Mouse (Mus musculus) gonadal fat pad, adult 2 months (tissue): ENCODE measurements around the gene Samd5. TPM values are rescaled to one million over a fixed set of nuclear protein-coding genes. Genes with fewer than 3 reads are reported as not detected.

Experiments used
- DNase-seq: peaks from one replicate; pipeline ENCODE4 v3.0.0-alpha.2; 2012; ENCODE audit warnings: low read depth
- polyA plus RNA-seq: library from polyadenylated mRNA; depleted of rRNA; stranded (reverse); fragments of >200 nt; gene quantifications from 2 replicates; pipeline ENCODE4 v1.2.3, GENCODE M21; 2012

Gene Samd5
- polyA plus RNA-seq, 1 experiment, result 3.1 TPM

DNA sequence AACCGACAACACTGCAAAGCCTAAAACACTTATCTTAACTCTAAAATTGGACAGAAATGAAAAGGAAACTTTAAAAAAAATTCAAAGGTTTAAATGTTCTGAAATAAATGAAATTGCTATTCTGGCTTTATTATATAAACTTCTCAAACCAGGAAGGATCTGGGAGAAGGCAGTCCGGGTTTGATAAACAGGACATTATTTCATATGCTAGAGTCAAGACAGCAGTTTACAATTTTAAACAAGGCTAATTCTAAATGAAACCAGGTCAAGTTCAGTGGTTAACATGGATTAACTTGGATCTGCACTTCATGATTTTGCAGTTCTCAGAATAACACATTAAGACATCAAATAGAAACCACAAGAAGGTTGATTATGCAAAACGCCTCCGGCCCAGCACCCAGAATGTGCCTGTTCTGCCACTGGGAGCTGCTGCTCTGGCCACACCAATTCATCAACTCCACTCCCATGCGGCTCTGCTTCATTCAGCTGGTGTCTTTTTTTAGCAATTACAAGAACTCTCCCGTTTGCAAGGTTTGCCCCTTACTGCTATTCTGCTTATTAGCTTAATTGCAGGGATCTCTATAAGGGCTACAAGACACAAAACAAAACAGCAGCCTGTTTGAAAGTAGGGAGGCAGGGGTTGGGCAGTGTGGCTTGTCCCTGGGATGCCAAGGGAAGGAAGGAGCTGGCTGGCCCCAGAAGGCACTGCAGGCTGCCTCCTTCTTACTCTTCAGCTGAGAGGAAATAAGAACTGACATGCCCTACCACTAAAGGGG lies 24.8 kb downstream of the Samd5 start:
- DNase-seq, result no peak

DNA sequence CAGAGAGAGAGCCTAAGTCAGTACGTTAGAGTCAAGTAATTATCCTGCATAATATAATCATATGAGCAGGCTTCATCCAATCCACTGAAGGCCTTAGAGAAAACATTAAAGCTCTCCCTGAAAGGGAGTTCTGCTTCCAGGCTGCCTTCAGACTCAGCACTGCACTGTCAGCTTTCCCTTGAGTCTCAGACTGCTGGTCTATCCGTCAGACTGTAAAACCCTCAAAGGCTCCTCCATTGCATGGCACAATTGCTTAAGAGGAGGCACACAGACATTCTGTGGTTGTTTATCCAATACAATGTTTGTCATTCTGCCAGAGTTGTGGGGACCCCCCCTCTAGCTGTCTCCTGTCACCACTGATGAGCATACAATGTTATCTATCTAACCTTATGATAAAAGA lies 26.5 kb downstream of the Samd5 start:
- DNase-seq, result no peak

DNA sequence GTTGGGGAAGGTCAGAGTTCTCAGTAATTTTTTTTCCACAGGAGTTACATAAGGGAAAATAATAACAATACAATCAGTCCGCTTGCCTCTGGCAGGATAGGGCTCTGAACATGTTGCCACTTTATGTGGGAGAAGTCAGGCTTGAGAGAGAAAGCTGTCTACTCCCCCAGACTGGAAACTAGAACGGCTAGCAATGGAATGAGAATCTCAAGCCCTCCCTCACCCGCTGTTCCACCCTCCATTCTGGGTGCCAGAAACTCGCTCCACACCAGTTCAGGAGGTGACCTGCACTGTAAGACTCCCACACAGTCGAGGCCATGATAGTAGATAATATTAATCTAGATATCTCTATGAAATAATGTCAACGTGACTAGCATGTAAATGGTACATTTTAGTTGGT lies 27.3 kb downstream of the Samd5 start:
- no peak for DNase-seq

DNA sequence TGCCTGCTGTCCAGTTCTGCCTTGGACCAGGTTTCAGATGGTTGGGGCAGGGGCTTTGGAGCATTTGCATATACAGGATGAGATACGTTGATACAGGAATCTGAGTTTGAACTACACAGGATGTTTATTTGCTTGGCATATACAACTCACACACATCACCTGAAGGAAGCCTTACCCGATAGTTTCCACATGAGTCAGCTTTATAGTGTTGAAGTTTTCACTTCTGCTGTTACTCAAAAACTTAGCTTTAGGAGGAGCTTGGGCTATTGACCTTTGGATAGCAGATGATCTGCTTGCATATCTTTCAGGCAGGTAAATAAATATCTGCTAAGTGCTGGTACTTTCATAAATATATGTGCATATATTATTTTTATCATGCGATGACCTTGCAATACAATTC lies 28.6 kb downstream of the Samd5 start:
- no peak for DNase-seq

DNA sequence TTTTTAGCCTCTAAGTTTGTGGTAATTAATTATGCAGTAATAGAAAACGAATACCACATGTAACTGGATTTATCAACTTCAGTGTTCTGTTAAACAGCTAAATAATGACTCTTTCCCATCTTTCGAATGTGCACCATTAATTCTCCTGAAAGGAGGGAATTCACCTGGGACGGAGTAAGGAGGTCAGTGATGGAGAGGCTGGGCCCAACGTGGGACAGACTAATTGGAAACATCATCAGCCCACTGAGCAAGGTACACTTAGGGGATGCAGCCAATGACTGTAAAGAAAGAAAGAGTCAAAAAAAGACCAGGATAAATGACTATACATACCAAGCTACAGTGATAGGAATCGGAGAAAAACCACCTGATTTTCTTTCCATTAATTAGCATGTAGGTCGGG lies 31.5 kb downstream of the Samd5 start:
- no peak for DNase-seq

DNA sequence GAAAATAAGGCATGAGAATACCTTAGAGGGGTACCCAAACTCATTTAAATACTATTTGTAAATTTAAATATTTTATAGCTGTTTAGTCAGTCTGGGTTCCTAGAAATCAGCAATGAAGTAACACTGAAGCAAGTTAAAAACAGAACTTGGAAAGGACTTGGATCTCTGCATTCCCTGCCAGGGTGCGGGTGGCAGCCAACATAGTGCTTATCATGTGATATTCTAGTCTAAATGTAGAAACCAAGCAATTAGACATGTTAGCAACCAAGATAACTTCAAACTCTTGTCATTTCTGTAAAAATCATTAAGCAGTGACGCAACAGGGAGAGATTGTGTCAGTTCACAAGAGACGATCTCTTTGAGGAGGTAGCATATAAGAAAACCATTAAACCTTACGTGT lies 32.9 kb downstream of the Samd5 start:
- DNase-seq, result no peak

DNA sequence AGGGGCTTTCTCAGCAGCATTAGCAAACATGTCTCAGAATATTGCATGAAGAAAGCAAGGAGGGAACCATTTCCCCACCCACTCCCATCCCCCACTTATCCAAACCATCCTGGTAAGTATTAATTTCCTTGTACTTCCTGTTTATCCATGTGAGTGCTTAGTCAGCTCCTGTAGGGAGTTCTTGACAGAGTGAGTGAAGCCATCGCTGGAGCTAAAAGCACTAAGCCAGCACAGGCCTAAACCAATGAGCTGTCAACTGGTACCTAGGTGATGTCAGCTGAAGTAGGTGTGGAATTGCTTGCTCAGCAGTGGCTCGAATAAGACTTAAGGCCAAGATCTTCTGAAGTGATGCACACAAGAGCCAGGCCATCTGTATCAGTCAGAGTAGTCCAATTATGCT lies 34.3 kb downstream of the Samd5 start:
- DNase-seq, result no peak

DNA sequence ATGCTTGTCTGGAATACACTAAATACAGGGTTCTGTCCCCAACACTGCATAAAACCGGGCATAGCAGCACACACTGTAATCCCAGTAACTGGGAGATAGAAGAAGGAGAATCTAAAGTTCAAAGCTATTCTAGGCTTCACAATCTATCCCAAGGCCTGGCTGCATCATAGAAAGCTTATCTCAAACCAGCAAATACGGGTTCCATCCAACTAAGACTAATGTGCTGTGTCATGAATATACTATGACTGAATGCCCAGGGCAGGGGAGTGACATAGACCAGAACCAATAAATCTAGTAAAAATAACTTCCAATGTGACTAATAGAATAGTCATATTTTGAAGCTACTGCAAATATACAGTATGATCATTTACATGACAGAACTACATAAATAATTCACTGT lies 35.0 kb downstream of the Samd5 start:
- no peak for DNase-seq

DNA sequence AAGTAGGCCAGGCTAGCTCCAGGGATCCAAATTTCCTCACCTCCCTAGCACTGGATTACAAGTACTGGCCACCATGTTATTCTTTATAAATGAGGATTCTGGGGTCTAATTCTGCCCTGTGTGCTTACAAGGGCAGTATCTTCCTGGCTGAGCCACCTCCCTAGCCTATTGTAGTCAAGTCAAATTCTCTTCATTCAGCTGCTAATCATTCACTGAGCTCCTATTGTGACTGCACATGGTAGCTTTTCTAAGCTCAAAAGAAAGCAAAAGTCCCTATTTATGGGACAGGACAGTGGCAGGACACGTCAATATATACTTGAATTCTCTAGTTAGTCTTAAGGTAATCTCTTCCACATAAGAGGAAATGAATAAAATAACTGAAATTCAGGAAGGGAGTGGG lies 49.7 kb downstream of the Samd5 start:
- no peak for DNase-seq

DNA sequence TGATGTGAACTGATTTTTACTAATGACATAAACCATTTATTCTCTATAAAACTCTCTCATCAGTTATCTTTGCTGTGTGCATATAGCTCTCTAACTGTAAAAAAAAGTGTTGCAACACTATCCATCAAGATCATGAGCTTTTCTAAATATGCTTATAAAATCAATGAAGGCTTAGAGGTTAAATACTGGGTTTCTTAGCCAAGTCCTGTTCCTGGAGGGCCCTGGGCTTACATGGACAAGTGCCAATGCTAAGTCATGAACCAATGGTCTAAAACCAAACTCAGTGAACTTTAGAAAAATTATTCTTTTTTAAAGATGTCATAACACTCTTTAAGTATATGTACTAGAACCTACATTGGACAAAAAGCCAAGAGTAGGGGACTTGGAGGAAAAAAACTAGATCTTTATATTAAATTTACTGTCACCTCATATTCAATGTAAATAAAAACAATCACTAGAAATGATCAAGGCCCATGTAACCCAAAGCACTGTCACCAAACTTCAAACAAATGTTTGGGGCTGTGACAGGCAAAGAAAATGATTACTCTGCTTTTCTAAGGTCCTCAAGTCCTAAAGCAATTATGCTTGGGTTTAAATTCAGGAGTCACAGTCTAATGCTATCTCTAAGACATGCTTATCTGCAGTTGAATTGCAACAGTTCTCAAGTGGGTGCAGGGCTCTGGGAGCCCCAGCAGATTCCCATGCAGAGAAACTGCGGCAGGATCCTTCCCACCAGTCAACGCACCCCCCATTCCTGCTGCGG lies 52.9 kb downstream of the Samd5 start:
- DNase-seq, result no peak

DNA sequence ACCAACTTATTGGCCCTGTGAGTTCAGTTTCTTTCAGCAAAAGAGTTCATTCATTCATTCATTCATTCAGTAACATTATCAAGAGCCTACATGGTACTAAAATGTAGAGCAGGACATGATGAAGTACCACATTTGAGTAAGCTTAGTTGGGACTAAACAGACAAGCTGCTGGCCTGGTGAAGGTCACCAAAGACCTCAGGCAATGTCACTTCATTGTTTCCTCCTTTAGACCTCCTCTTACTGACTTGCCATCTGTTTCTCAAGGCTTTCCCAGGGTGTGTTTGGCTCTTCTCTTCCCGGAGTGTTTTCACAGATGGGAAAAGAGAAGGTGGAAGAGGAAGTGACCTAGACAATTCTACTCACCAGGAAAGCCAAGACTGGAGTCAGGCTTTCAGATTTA lies 54.0 kb downstream of the Samd5 start:
- DNase-seq, result no peak

DNA sequence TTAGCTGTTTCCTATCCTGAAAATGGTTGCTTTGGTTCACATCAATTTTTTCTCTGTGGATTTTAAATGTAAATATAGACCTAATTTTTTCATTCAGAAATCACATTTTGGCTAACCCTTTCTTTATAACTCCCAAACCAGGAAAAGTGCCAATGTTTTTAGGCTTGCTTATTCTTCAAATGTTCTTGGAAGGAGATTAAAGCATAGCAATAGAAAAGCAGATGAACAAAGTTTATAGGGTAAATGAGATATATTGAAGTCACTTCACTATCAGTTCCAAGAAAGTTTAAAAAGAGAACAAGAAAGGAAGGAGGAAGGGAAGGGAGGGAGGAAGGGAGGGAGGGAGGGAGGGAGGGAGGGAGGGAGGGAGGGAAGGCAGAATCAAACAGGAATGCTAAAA lies 60.0 kb downstream of the Samd5 start:
- no peak for DNase-seq

DNA sequence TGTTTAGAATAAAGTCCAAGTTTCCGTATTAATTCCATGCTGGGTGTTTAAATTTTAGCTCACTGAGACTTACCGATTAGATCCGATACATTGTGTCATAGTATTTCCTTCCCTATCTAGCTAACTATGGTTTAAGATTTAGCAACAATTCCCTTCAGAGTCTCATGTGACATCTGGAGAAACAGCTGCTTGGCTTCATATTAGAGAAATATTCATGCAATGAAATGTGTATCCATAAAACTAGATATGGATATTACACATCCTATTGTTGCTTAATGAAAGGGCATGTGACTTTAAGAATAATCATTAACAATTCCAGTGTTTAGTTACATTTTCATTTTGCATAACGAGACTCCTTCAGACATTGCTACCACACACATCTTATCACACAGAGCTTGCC lies 66.2 kb downstream of the Samd5 start:
- no peak for DNase-seq

DNA sequence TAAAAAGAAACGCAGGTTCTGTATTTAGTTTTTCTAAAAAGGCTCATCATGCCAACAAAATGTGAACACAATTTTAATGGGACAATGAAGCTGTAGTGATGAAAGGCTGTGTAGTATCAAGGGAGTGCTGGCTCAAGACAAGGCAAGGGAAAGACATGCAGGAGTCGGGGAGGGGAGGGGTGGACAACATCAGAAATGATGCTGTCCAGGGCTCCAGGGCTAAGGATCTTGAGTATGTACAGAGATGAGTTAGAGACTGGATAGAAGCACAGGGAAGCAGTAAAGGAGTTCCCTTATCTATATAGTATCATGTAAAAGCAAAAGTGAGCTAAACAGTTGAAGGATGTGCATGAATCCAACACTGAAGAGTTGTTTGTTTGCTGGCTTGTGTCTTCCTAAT lies 67.9 kb downstream of the Samd5 start:
- no peak for DNase-seq

DNA sequence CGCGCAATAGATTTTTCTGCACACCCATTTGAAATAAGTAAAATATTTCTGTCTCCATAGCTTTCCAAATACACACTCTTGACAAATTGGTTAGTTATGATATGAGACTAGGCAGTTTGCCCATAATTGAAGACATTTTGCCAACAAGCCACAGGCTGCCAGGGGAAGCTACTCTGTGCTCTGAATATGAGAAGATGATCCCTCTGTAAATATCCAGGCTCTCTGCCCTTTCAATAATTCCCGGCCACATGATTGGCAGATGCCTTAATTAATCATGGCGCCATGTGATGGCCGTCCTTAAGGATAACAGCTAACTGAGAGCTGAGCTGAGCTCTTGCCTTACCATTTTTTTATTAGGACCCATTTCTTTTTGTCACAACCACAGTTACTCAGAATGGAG lies 69.4 kb downstream of the Samd5 start:
- no peak for DNase-seq

DNA sequence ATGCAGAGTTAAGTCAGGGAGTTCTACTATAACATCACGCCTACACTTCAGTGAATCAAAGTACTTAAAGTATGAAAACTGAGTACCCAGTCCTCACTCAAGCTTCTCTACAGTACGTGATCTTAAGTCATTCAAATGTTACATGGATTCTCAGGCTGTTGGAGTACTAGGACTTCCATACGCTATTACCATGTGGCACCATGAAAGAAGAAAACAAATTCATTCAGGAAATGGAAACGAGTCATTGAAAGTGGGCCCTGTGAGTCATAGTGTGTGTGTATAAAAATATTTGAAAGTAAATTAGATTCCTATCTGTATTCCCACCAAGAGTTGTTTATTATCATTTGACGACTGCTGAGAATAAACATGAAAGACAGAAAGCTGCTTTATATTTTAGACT lies 71.7 kb downstream of the Samd5 start:
- DNase-seq, result no peak

DNA sequence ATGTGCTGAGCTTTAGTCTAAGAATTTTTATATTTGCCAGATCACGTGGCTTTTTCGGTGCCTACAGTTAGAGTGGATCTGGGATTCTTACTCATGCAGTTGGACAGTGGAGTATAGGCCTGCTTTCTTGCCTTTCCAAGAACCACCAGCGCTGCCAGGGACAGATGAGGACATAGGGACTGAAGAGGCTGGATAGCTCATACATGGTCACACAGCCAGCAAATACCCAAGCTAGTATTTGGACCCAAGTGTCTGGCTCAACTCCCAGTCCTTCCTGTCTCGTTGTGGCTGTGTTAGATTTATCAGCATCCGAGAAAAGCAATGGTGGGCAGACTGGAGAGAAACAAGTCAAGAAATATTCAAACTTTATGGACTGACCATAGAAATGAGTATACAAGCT lies 72.2 kb downstream of the Samd5 start:
- peak; percentile 27 for DNase-seq

DNA sequence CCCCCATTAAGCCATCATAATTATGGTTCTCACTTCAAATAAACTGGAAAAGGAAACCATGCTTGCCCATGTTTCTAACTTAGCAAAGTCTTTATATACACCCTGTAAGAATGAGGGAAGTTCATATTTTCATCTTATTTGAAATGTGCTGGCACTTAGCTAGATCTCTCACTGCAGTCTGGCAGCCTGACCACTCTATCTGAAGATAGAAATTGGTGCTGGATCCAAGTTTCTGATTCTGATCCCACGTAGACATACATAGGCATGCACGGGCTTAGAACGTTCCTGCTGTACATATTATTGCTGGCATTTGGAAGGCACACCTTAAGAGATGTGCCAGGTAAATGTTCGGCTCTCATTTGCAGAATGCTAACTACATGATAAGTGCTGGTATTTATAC lies 72.6 kb downstream of the Samd5 start:
- DNase-seq, result no peak

DNA sequence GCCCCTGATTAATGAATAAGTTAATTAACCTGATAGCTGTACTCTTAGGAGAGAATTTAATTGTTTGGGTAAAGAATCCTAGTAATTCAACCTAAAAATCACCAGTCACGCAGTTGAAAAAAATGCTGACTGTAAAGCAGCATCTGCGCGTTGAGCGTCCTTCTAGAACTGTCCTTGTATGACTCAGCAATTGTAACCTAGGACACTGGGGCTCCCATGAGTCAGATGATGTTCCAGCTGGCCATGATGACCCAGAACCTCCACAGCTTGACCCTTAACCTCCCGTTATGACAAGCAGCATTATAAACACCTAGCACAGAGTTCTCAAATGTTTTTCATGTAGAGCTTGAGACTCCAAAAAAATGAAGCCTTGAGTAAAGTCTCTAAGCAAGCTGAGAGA lies 78.8 kb downstream of the Samd5 start:
- no peak for DNase-seq

DNA sequence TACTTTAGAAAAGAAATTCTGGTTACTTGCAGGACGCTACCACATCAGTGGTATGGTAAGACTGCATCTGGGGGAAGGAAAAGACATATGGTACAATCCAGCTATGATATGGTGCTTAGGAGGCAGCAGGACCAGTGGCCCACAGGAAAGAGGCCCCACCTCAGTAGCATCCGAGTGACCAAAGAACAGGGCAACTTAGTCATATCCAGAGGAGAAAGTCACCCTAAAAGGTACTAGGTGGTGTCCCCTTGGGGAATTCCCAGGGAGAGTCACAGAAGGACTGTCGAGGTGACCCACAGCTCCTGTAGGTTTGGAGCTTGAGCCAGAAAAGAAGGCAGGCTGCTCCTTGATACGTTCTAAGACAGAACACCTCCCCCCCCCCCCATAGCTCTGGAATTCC lies 80.3 kb downstream of the Samd5 start:
- DNase-seq, result no peak

DNA sequence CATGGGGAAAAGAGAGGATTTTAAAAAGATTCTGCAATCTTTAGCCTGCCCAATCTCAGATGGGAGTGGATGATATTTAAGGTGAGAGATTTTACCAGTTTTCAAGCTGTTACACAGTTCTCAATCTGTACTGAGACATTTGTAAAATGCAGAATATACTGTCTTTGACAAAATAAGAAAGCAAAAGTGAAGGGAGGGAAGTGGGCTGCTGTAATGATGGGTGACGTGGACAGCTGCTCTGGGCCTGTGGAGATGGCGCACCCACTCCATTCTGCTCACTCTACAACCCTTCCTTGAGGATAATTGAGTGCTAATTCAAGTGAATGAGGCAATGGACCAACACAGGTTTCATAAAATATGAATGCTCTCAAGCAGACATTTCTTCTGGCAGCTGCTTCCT lies 84.4 kb downstream of the Samd5 start:
- DNase-seq, result no peak

DNA sequence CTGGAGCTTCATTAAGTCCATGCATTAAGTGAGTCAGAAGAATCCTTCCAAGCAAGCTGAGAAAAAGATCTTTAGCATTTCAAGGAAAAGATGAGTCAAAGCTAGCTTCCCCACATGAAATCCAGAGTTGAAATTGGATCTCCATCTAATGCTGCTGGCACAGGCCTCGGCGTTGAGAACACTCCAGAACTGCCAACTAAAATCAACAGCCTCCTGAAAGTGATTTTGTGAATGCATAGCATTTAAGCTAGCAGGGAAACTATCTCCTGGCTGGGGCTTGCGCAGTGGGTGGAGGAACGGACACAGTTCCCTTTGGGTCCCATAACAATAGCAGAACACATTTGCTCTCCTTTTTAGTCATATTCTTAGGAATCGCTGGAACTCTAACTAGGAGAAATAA lies 88.7 kb downstream of the Samd5 start:
- DNase-seq, result no peak

DNA sequence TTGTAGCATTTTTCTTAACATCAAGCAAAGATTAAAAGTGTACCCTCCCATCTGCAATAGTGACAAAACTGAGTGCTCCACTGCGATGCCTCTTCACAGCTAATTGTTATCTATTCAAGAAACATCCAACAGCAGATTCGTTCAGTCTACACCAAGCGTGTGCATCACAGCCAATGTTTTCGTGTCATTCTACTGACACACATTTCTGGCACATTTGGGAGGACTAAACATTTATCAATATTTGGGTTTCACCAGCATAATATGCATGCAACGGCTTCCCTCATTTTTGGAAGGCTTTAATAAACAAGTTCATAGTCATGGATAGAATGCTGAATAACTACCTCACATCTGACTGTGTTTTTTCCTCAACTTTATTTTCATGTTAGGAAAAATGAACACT lies 95.6 kb downstream of the Samd5 start:
- DNase-seq, result no peak

DNA sequence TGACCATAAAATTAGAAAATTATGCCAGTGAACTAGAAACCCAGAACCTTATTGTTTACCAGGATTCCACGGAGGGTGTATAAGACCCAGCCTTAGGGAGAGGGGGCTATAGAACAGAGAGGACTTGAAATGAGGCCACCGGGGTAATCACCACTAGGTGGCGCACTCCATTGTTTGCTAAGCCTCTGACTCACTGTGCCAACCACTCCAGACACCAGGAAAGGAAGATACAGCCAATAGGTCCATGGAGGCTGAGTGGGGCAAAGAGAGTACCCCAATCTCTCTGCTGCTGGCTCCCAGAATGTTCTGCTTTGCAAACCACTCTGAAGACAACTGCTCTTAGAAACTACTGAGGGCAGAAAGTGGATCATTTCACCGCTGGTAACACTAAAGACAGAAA lies 99.4 kb downstream of the Samd5 start:
- DNase-seq, result no peak
